Mouse (Mus musculus) neutrophil, adult 5-6 weeks (primary cell): Measurements from ENCODE around the gene Slc12a8. TPM values are rescaled to one million over a fixed set of nuclear protein-coding genes. Genes with fewer than 3 reads are reported as not detected.
A peak's percentile ranks its signal among the peaks of the same experiment; 100 is the strongest.

Experiments
- ATAC-seq: fragments of 151-379, 151-347 bp; 2 replicates; pipeline ENCODE4 v1.8.0; 2017; ENCODE audit warnings: mild to moderate bottlenecking, moderate TSS enrichment; ENCODE audit not compliant: insufficient number of reproducible peaks, poor library complexity, low FRiP score, severe bottlenecking; ENCODE audit errors: extremely low read depth
- total RNA-seq: library from RNA; stranded (forward); fragments of 200-1000 nt; gene quantifications from 2 replicates; pipeline ENCODE4 v1.2.3, GENCODE M21; 2017

Slc12a8 gene
- total RNA-seq, 1 experiment from 2014 or later, result 0.12 TPM

DNA sequence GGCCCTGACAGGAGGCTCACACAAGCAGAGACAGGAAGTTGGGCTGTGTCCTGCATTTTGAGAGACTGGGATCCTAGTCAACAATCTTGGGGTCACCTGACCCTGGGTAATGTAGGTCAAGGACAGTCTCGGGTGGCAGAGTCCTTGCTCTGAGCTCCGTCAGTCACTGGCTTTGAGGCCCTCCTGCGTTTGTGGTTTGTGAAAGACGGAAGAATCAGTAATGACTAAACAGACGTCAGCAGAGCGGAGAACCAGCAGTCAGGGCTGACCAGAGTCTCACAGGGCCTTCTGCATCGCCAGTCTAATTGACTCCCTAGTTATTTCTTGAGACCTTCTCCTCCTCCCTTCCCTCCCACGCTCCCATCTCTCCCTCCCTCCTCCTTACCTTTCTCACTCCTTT, 14.1 kb downstream of the Slc12a8 start:
- no peak for ATAC-seq

DNA sequence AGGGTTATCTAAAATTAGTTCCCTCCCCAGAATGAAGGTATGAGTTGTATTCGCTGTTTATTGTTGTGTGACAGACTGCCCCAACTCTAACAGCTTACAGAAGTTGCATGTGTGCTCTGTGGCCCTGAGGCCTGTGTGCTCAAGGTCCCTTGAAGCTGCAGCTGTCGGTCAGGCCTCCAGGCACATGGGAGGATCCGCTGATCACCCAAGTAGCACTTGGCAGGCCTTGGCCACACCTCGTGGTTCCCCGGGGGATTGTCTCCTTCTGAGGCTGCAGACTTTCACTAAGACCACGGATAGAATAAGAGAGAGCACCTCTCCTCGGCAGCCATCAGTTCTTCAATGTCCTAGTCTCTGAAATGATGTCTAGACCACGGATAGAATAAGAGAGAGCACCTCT, 19.3 kb downstream of the Slc12a8 start:
- ATAC-seq, result no peak

- ATAC-seq, result no peak
These were observed 20.5 kb downstream of the Slc12a8 start for GRCm38 (mm10) chr16:33537499-33538225.

GRCm38 (mm10) chr16:33544346-33544745, 27.2 kb downstream of the Slc12a8 start:
- no peak for ATAC-seq

- no peak for ATAC-seq
These were observed 28.4 kb downstream of the Slc12a8 start for GRCm38 (mm10) chr16:33545530-33545929.

- no peak for ATAC-seq
These were observed 36.7 kb downstream of the Slc12a8 start for GRCm38 (mm10) chr16:33553689-33554342.

DNA sequence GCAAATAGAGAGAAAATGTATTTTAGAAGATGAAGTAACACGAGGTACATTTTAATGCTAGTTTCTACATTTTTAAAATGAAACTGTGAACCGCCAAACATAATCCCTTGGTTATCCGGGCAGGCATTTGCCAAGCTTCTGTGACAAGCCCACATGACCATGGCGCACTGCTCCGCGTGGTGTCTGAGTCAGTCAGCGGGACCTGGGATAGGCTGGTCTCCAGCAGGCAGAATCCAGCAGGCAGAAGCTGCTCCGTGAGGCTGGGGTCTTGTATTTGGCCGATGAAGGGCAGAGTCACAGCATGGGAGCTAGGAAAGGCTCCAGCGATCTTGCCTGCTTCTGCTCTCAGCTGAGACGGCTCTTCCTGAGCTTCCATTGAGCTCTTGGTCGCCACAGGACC, 41.0 kb downstream of the Slc12a8 start:
- no peak for ATAC-seq

DNA sequence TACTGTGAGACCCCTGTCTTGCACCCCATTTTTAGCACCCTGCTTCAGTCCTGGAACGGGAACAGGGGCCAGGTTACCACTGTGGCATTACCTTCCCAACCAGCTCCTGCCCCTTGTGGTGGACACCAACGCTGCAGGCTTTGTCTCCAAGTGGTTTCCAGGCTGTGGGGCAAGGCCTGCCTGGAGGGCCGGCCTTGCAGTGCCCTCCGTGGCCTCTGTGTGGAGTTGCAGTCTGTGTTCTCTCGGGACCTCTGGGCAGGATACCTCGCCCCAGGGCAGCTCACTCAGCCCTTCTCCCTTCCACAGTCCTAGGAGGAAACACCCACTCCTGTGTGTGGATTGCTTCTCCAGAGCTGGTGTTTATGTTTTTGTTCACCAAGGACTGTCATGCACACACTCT, 43.2 kb downstream of the Slc12a8 start:
- ATAC-seq, result peak; percentile 49

GRCm38 (mm10) chr16:33561308-33562009, 44.3 kb downstream of the Slc12a8 start:
- no peak for ATAC-seq

DNA sequence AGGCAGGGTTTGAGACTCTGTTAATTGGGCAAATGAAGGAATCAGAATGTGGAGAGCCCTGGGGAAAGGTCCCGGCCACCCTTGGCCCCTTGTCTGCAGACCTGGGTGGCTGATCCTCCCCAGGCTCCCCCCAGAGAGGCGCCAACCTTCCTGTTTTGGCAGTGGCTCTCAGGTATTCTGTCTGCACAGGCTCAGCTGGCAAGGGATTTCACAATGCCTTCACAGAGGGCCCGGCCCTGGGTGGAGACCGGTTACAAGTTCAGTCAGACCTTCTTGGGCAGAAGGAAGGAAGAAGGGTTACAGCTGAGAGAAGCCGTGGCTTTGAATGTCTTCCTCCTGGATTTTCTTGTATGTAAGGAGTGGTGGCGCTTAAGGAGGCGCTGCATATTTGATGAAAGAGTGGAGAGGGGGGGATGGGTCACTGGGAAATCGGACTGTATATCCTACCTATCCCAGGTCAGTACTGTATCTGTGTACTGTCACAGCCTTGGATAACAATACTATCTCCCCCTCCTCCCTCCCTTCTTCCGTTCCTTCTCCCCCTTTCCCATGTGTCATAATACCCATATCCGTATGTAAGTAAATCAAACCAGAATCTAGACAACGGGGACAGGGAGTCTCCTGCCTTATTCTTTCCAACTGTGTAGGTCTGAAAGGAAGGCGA, 45.9 kb downstream of the Slc12a8 start:
- no peak for ATAC-seq

GRCm38 (mm10) chr16:33563538-33564013, 46.4 kb downstream of the Slc12a8 start:
- no peak for ATAC-seq

GRCm38 (mm10) chr16:33566467-33566866, 49.3 kb downstream of the Slc12a8 start:
- no peak for ATAC-seq

GRCm38 (mm10) chr16:33567736-33568135, 50.6 kb downstream of the Slc12a8 start:
- no peak for ATAC-seq

GRCm38 (mm10) chr16:33568269-33569016, 51.3 kb downstream of the Slc12a8 start:
- no peak for ATAC-seq

DNA sequence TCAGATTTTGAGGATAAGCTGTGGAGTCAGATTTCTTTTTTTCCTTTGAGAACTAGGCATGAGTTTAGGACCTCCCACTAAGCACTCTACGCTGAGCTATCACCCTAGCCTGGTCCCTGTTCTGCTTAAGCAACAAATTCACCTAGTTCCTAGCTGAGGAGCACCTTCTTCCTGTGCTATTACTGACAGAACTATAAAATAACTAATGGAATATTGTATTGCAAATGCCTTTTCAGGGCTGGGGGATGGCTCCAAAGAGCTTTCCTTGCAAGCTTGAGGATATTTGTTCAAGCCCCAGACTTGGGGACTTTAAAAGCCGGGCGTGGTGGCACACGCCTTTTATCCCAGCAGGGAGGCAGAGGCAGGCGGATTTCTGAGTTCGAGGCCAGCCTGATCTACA, 55.5 kb downstream of the Slc12a8 start:
- ATAC-seq, result no peak

DNA sequence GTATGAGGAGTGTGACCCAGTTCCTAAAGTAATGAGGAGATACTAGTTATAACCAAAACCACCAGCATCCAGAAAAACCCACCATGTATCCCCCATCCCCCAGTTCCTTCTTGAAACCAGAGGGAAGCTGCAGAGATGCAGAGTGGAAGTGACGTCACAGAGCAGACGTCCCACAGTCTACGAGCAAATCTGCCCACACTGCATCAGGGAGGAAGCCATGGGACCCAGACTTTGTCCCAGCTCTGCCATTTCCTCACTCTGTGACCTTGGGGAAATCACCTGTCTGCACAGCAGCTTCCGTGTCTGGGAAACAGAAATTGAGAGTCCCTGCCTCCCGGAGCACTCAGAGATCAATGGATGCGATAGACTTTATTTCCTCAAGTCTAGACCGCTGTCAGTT, 56.6 kb downstream of the Slc12a8 start:
- no peak for ATAC-seq

GRCm38 (mm10) chr16:33575728-33576127, 58.6 kb downstream of the Slc12a8 start:
- no peak for ATAC-seq

DNA sequence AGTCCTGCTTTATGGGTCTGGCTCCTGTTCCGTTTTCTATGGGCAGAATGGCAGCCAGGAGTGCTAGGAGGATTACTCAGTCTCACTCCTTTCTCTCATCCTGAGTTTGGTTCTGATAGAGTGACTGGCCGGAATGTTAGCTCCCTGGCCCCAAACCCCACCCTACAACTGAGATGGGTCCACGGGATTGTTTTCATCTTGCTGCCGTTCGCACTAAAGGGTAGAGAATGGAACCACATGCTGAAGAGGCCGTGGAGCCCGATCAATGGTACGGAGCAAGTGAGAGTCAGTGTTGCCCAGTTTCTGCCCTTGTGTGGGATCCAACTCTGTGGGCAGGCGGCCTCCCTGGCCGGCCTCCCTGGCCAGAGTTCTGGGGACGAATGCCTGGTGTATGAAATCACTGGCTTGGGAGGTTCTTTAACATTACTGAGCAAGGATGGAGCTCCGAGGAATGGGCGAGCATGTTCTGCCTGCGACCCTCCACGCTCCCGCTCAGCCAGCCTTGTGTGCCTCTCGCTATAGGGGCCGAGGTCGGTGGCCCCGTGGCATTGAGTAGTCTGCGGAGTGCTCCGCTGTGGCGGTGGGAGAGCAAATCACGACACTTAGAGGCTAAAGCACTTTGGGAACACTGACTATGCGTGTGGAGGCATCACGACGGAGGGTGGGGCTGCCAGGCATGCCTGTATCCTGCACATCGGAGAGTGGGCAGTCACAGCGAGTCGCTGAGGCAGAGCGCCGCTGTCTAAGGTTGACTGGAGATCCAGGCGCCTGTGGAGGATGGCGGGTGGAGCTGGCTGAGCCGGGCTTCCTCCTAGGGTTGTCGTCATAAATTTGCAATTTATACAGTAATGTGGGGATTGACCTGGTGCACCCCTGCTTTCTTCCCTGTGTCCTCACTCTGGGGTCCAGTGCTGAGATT, 59.4 kb downstream of the Slc12a8 start:
- ATAC-seq, result no peak
